Mouse (Mus musculus): Measurements from ENCODE around the gene Lmnb2.

The Lmnb2 gene

DNA sequence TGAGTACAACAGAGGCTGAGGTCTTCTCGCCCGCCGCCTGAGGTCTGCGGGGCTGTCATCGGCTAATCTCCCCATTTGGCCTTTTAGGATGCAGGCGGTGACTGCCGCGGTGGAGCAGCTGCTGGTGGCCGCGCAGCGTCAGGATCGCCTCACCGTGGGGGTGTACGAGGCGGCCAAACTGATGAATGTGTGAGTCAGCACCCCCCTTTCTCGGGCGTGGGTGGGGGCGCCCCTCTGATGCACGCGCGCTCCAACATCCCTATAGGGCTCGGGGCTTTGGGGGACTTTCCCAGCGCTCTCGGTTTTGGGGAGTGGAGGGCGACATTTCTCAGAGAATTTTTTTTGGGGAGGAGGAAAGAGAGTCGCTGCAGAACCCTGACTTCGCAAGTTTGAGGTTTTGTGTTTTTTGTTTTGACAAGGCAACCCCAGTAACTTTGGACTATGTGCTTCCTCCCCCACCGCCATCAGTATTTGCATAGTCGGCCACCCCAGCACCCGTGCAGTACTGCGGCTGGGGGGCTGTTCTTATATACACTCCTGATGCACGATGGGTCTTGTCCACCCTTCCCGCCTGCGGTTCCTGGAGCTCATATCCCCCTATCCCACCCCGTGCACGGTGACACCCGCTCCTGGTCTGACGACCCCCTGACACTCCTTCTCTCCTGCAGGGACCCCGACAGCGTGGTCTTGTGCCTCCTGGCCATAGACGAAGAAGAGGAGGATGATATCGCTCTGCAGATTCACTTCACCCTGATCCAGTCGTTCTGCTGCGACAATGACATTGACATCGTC, 12.5 kb upstream of the Lmnb2 start:
- DNase-seq (ENCODE audit: extremely low spot score): no peak

DNA sequence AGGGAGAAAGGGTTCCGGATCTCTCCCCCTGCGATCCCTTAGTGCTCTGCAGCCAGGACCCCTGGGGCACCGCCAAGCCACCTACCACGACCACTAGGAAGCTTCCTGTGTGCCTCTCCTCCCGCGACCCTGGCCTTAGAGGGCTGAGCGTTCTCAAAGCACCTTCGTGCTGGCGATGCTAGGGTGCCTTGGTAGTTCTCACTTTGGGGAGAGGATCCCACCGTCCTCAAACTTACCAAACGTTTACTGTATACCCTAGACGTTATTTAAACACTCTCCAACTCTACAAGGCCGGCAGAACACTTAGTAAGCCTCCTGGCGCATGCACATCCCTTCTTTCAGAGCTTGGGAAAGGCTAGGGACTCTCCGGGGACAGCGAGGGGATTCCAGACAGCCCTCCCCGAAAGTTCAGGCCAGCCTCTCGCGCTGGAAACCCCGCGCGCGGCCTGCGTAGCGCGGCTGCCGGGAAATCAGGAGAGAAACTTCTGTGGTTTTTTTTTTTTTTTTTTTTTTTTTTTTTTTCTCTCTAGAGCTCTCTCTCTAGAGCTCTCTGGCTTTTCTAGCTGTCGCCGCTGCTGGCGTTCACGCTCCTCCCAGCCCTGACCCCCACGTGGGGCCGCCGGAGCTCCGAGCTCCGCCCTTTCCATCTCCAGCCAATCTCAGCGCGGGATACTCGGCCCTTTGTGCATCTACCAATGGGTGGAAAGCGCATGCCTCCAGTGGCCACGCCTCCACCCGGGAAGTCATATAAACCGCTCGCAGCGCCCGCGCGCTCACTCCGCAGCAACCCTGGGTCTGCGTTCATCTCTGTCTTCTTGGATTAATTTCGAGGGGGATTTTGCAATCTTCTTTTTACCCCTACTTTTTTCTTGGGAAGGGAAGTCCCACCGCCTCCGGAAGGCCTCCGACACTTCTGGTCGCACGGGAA, 11.5 kb upstream of the Lmnb2 start, which contains the start of gene Gadd45b:
Gene Gadd45b (plus strand): TSS at position 775 of the 928 bp plus-strand sequence.
- DNase-seq (ENCODE audit: extremely low spot score): peak; percentile 99

- DNase-seq (ENCODE audit: extremely low spot score): peak; percentile 87
Measured at GRCm38 (mm10) chr10:80928586-80929298, 10.7 kb upstream of the Lmnb2 start.

- no peak for DNase-seq (ENCODE audit: extremely low spot score)
Measured at GRCm38 (mm10) chr10:80925472-80925871, 7.4 kb upstream of the Lmnb2 start.

GRCm38 (mm10) chr10:80921923-80922322, 3.9 kb upstream of the Lmnb2 start:
- DNase-seq (ENCODE audit: extremely low spot score): peak; percentile 59

DNA sequence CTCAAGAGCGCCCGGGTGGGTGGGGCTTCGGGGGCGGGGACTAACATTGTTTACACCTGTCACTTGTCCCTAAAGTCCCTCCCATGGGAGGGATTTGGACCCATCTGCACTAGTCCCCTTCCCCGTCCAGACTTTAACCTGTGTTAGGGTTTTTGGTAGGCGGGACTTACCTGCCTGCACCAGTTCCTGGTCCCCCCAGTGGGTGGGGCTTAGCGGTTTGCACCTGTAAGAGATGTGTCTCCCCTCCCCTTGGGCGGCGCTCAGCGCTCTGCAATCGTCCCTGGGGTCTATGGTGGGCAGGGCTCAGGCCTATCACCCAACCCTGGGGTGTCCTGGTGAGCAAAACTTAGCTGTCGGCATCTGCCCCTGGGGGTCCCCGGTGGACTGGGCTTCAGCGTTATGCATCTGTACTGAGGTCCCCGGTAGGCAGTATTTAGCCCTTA, 688 bp downstream of the Lmnb2 start:
- peak; percentile 43 for DNase-seq (ENCODE audit: extremely low spot score)

DNA sequence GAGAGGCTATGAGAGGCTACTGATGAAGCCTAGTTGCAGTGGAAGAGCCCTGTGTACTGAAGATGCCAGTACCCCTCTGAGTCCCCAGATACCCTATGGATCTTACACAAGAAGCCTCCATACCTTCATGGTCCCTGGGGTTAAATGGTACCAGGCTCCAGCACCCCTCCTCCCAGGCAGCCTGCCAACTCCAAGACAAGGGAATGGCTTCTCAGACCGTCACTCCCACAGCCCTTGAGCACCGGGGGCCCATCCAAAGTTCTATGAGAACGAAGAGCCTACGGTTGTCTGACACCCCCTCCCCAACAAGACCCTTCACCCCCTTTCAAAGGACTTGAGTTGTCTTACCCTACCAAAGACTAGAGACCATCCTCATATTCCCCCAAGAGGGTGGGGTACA, 2.3 kb downstream of the Lmnb2 start:
- DNase-seq (ENCODE audit: extremely low spot score): no peak

DNA sequence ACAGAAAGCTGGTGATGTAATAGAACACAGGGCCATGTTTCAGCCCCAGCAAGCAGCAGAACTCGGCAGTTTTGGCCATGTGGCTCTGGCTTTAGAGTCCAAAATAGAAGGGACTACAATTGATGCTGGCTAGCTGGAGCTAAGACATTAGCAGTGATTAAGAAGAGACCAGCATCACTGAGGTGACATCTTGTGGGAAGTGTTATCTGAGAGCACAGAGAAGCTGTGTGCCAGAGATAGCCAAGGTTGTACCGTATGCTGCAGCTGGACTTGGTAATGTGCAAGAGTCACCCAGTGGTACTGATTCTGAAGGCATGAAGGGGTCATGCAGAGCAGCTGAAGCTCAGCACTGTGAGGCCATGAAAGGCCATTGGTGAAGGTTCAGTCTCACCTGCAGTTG, 2.8 kb downstream of the Lmnb2 start:
- DNase-seq (ENCODE audit: extremely low spot score): no peak

GRCm38 (mm10) chr10:80914253-80914656, 3.8 kb downstream of the Lmnb2 start:
- no peak for DNase-seq (ENCODE audit: extremely low spot score)

DNA sequence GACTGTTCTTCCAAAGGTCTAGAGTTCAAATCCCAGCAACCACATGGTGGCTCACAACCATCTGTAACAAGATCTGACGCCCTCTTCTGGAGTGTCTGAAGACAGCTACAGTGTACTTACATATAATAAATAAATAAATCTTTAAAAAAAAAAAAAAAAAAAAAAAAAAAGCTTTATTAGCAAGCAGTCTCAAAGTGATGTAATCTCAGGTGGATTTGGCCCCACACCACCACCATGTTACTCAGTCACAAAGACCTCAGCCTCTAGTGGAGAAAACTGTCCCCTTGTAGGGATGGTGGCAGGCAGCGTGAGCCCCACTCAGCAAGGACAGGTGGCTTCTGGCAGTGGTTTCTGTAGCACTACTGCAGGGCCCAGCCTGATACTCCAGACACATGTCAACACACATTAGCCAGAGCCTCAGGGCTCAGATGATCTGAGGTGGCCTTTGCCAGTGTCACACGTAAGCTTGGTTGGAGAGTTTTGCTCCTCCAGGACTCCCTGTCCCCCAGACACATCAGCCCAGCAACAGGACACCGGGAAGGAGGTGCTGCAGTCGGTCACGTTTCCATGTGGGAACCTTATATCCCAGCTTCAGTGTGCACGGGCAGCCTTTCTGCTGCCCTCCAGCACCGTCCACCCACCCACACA, 4.6 kb downstream of the Lmnb2 start:
- no peak for DNase-seq (ENCODE audit: extremely low spot score)

DNA sequence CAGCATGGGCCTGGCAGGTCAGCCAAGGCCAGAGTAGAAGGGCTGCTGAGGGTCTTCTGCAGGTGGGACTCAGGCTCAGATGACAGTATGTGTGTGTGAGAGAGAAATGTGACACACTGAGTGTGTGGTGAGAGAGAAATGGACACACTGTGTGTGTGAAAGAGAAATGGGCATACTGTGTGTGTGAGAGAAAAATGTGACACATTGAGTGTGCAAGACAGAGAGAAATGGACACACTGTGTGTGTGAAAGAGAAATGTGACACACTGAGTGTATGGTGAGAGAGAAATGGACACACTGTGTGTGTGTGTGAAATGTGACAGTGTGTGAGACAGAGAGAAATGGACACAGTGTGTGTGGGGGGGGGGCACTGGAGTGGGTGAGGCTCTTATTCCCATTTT, 6.2 kb downstream of the Lmnb2 start:
- DNase-seq (ENCODE audit: extremely low spot score): no peak

- no peak for DNase-seq (ENCODE audit: extremely low spot score)
Measured at GRCm38 (mm10) chr10:80911354-80911753, 6.7 kb downstream of the Lmnb2 start.

- DNase-seq (ENCODE audit: extremely low spot score): no peak
Measured at GRCm38 (mm10) chr10:80909375-80910162, 8.5 kb downstream of the Lmnb2 start.

DNA sequence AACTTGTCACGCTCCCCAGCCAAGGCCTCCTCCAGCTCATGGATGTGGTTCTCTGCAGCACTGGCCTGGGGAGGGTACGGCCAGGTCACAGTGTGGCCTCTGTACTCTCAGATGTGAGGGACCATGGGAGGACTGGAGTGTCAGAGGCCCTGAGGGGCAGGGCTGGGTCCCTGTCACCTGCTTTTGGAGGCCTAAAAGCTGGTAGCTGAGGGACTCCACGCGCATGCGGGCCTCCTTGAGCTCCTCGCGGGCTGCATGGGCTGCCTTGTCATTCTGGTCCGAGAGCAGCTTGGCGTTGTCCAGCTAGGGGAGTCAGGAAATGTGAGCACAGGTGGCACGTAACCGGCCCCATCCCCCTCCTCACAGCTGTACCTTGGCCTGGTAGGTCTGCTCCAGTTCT, 13.3 kb downstream of the Lmnb2 start:
- DNase-seq (ENCODE audit: extremely low spot score): no peak

DNA sequence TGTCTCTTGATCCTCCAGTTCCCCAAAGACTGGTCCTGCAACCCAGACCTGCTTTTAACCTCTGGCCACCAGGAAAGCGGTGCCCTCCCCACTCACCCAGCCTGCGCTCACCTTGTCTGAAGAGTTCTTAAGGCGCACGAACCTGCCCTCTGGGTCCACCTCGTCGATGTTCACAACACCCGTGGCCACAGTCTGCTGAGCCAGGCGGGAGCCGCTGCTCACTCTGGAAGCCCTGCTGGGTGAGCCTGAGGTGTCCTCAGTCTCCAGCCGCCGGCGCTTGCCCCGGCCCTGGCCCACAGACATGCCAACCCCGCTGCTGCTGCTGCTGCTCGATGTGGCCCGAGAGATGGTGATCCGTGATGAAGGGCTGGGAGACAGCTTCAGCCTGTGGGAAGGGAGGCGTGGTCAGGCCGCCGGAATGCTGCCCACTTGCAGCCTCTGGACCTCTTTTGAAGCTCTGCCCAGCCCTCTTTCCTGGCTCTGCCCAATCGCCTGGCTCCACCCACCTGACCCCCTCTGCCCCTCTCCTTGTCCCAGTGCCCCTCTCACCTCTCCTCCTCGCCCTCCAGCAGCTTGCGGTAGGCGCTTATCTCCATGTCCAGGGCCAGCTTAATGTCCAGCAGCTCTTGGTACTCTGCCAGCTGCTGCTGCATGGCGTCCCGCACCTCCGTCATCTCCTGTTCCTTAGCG, 13.9 kb downstream of the Lmnb2 start:
- no peak for DNase-seq (ENCODE audit: extremely low spot score)

- DNase-seq (ENCODE audit: extremely low spot score): no peak
Measured at GRCm38 (mm10) chr10:80903282-80903681, 14.8 kb downstream of the Lmnb2 start.

GRCm38 (mm10) chr10:80902273-80902940, 15.6 kb downstream of the Lmnb2 start:
- DNase-seq (ENCODE audit: extremely low spot score): no peak

DNA sequence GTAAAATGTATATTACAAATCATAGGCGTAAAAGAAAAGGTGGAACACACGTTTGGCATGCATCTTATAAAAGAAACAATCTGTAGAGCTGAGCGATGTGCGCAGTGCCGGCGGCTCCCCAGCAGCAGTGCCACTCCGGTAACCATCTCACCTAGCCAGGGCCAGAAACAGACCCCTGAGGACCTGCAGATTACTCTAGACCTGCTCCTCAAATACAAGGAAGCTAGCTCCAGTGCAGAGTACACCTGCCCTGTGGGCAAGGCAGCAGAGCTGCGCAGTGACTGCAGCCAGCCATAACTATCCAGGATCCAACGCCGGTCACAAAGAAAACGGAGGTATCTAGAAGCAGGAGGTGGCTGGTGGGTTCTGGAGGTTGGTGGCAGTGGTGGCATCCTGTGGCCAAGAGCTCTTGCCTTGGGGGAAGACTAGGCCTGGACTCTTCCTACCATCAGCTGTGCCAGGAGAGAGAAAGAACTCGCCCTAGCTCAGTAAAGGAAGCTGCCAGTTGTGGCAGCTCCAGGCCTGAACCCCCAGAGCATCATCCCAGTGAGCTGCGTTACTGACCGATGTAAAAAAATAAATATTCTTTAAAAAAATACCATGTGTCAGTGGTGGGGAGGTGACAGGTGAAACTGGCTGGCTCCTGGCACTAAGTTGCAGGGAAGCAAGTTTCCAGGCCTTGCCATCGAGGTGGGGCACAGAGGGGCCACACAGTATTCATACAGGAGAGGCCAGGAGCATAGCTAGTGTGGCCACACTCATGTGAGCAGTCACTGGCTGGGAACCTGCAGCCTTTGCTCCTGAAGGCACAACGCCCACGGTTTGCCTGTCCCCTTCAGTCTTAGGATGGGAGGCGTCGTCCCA, 16.4 kb downstream of the Lmnb2 start:
- DNase-seq (ENCODE audit: extremely low spot score): no peak
